Mouse (Mus musculus): ENCODE results near the gene Slc7a7. TPM values are rescaled to one million over a fixed set of nuclear protein-coding genes. Genes with fewer than 3 reads are reported as not detected.
A peak's percentile ranks its signal among the peaks of the same experiment; 100 is the strongest.

Slc7a7 gene
- 93.1 and 310 TPM in 2 replicates for total RNA-seq (2012; rRNA removed)

- peak within 1 kb of the TSS; percentile 67 for H3K27ac ChIP-seq (ENCODE audit: insufficient read depth, low read depth, low read length, poor library complexity, severe bottlenecking)
- H3K9ac ChIP-seq (ENCODE audit: insufficient read depth, low read depth, low read length, poor library complexity, severe bottlenecking): peak within 1 kb of the TSS; percentile 78
- DNase-seq (ENCODE audit: low read depth, low spot score): no peak
- H3K9me3 ChIP-seq (ENCODE audit: control insufficient read depth, insufficient read depth, low read depth, low read length): no peaks in the 10 kb centered on the region
- H3K36me3 ChIP-seq (ENCODE audit: control insufficient read depth, insufficient read depth, low read length, poor library complexity, severe bottlenecking): no peaks in the 10 kb centered on the region
- H3K4me3 ChIP-seq (ENCODE audit: insufficient read depth in 1 of 2, low read depth in 1 of 2, low read length in 2 of 2, poor library complexity in 1 of 2, severe bottlenecking in 1 of 2): peak within 1 kb of the TSS; percentile 73 to 78
- in situ Hi-C loops (cut with MboI; ENCODE audit: low sequenced_read_pairs in 2 of 2, unreplicated experiment in 2 of 2): no loop called here
- TF ChIP-seq CHD2 (IDR thresholded peaks at IDR 0.05; ENCODE audit: low read depth, low read length): no peak
- TF ChIP-seq ZC3H11A (IDR thresholded peaks at IDR 0.05; ENCODE audit: borderline replicate concordance, low read depth, low read length): peak; percentile 37; the same call in 1 of the 2 replicates
- peaks cover 3 to 7% of the 10 kb centered on the region in 2 experiments; a peak in 1 of 4 replicates for H3K4me1 ChIP-seq (ENCODE audit: control insufficient read depth in 2 of 2, insufficient read depth in 2 of 2, low read length in 2 of 2, poor library complexity in 1 of 2)
These were observed at the start of gene Slc7a7 for GRCm38 (mm10) chr14:54417623-54418081. TSS of gene Slc7a7 (minus strand) at chr14:54417780.

- Histone ChIP-seq H3K9ac (ENCODE audit: insufficient read depth, low read depth, low read length, poor library complexity, severe bottlenecking) (peak overlapping the region; percentile 72), H3K4me1 (ENCODE audit: control insufficient read depth in 2 of 2, insufficient read depth in 2 of 2, low read length in 2 of 2, poor library complexity in 1 of 2) (no peaks in the 10 kb centered on the region; a peak in 1 of 4 replicates), H3K27ac (ENCODE audit: insufficient read depth, low read depth, low read length, poor library complexity, severe bottlenecking) (peak overlapping the region; percentile 54), H3K36me3 (ENCODE audit: control insufficient read depth, insufficient read depth, low read length, poor library complexity, severe bottlenecking) (peaks cover 19% of the 10 kb centered on the region), H3K4me3 (ENCODE audit: insufficient read depth in 1 of 2, low read depth in 1 of 2, low read length in 2 of 2, poor library complexity in 1 of 2, severe bottlenecking in 1 of 2) (peak overlapping the region; percentile 87 to 94), H3K9me3 (ENCODE audit: control insufficient read depth, insufficient read depth, low read depth, low read length) (no peaks in the 10 kb centered on the region)
- DNase-seq (ENCODE audit: low read depth, low spot score): peak; percentile 84
- in situ Hi-C loops (cut with MboI; ENCODE audit: low sequenced_read_pairs in 2 of 2, unreplicated experiment in 2 of 2): loop anchor here in 1 of 2 experiments (25.0 kb wide), 1 partner anchor 402 kb away; no protein-coding TSS in a partner anchor
- TF ChIP-seq ZNF384 (IDR thresholded peaks at IDR 0.05; ENCODE audit: low read depth, low read length) (no peak), MAFK (IDR thresholded peaks at IDR 0.05; ENCODE audit: insufficient read depth, low read depth, low read length) (no peak), HCFC1 (IDR thresholded peaks at IDR 0.05; ENCODE audit: borderline replicate concordance, insufficient read depth, low read length) (no peak), ZC3H11A (IDR thresholded peaks at IDR 0.05; ENCODE audit: borderline replicate concordance, low read depth, low read length) (no peak), CHD2 (IDR thresholded peaks at IDR 0.05; ENCODE audit: low read depth, low read length) (no peak)
These were observed 46.9 kb upstream of the Slc7a7 start for GRCm38 (mm10) chr14:54464293-54465005.

GRCm38 (mm10) chr14:54463959-54464292, 46.3 kb upstream of the Slc7a7 start, which contains the start of gene Lrp10:
TSS of gene Lrp10 (plus strand) at chr14:54464137.
- peak; percentile 79 for DNase-seq (ENCODE audit: low read depth, low spot score)
- Histone ChIP-seq H3K4me1 (ENCODE audit: control insufficient read depth in 2 of 2, insufficient read depth in 2 of 2, low read length in 2 of 2, poor library complexity in 1 of 2) (no peaks in the 10 kb centered on the region; a peak in 1 of 4 replicates), H3K27ac (ENCODE audit: insufficient read depth, low read depth, low read length, poor library complexity, severe bottlenecking) (peak within 1 kb of the TSS; percentile 54), H3K4me3 (ENCODE audit: insufficient read depth in 1 of 2, low read depth in 1 of 2, low read length in 2 of 2, poor library complexity in 1 of 2, severe bottlenecking in 1 of 2) (peak within 1 kb of the TSS; percentile 87 to 94), H3K9me3 (ENCODE audit: control insufficient read depth, insufficient read depth, low read depth, low read length) (no peaks in the 10 kb centered on the region), H3K9ac (ENCODE audit: insufficient read depth, low read depth, low read length, poor library complexity, severe bottlenecking) (peak within 1 kb of the TSS; percentile 72), H3K36me3 (ENCODE audit: control insufficient read depth, insufficient read depth, low read length, poor library complexity, severe bottlenecking) (peaks cover 14% of the 10 kb centered on the region)
- in situ Hi-C loops (cut with MboI; ENCODE audit: low sequenced_read_pairs in 2 of 2, unreplicated experiment in 2 of 2): loop anchor here in 1 of 2 experiments (25.0 kb wide), 1 partner anchor 402 kb away; no protein-coding TSS in a partner anchor
- TF ChIP-seq CHD2 (IDR thresholded peaks at IDR 0.05; ENCODE audit: low read depth, low read length) (no peak), HCFC1 (IDR thresholded peaks at IDR 0.05; ENCODE audit: borderline replicate concordance, insufficient read depth, low read length) (0 out of 2 replicates have a peak, but pooled peaks have one; percentile 33), ZC3H11A (IDR thresholded peaks at IDR 0.05; ENCODE audit: borderline replicate concordance, low read depth, low read length) (no peak)

GRCm38 (mm10) chr14:54463108-54463958, 45.8 kb upstream of the Slc7a7 start:
- no peak for TF ChIP-seq ZC3H11A (IDR thresholded peaks at IDR 0.05; ENCODE audit: borderline replicate concordance, low read depth, low read length)
- TF ChIP-seq MAFK (IDR thresholded peaks at IDR 0.05; ENCODE audit: insufficient read depth, low read depth, low read length): no peak
- TF ChIP-seq ZNF384 (IDR thresholded peaks at IDR 0.05; ENCODE audit: low read depth, low read length): no peak
- H3K4me3 ChIP-seq (ENCODE audit: insufficient read depth in 1 of 2, low read depth in 1 of 2, low read length in 2 of 2, poor library complexity in 1 of 2, severe bottlenecking in 1 of 2): peak overlapping the region; percentile 87 to 94
- in situ Hi-C loops (cut with MboI; ENCODE audit: low sequenced_read_pairs in 2 of 2, unreplicated experiment in 2 of 2): loop anchor here in 1 of 2 experiments (25.0 kb wide), 1 partner anchor 401 kb away; no protein-coding TSS in a partner anchor
- DNase-seq (ENCODE audit: low read depth, low spot score): no peak
- H3K4me1 ChIP-seq (ENCODE audit: control insufficient read depth in 2 of 2, insufficient read depth in 2 of 2, low read length in 2 of 2, poor library complexity in 1 of 2): no peaks in the 10 kb centered on the region; a peak in 1 of 4 replicates
- no peak overlapping the region for H3K27ac ChIP-seq (ENCODE audit: insufficient read depth, low read depth, low read length, poor library complexity, severe bottlenecking)
- H3K9me3 ChIP-seq (ENCODE audit: control insufficient read depth, insufficient read depth, low read depth, low read length): no peaks in the 10 kb centered on the region
- peaks cover 8% of the 10 kb centered on the region for H3K36me3 ChIP-seq (ENCODE audit: control insufficient read depth, insufficient read depth, low read length, poor library complexity, severe bottlenecking)
- H3K9ac ChIP-seq (ENCODE audit: insufficient read depth, low read depth, low read length, poor library complexity, severe bottlenecking): peak overlapping the region; percentile 30; the same call in 1 of the 2 replicates
